Mouse (Mus musculus) liver, adult 10 weeks (tissue): Measurements from ENCODE around the gene Mmp11. TPM values are rescaled to one million over a fixed set of nuclear protein-coding genes. Genes with fewer than 3 reads are reported as not detected.

Experiments
- polyA plus RNA-seq: library from polyadenylated mRNA; stranded (reverse); fragments of 350-450 nt; fragmentation: Illumina TruSeq; extraction: RNeasy Lipid Tissue Mini Kit (QIAGEN cat#74804); gene quantifications from one replicate; pipeline ENCODE4 v1.2.3, GENCODE M21; 2014; ENCODE audit warnings: low read depth, low replicate concordance

Mmp11 gene
- not detected for polyA plus RNA-seq

GRCm38 (mm10) chr10:75935680-75936541 lies at the start of gene Mmp11:
Gene Mmp11, minus strand, starts transcription at chr10:75936496.

GRCm38 (mm10) chr10:75954381-75954811 lies 18.1 kb upstream of the Mmp11 start, which contains the start of gene Gm5134:
Gene Gm5134, plus strand, starts transcription at chr10:75954514.

GRCm38 (mm10) chr10:75942736-75943477 lies 6.6 kb upstream of the Mmp11 start, which contains the start of gene Vpreb3:
Gene Vpreb3, plus strand, starts transcription at chr10:75943057.

GRCm38 (mm10) chr10:75940520-75940919 lies 4.2 kb upstream of the Mmp11 start, which contains the start of gene Gm867:
Gene Gm867, minus strand, starts transcription at chr10:75940672.

GRCm38 (mm10) chr10:75932891-75933290 lies 3.4 kb downstream of the Mmp11 start, which contains the start of gene Chchd10:
Gene Chchd10, plus strand, starts transcription at chr10:75933130.

GRCm38 (mm10) chr10:75921026-75921725 lies 15.1 kb downstream of the Mmp11 start, which contains the start of gene Smarcb1:
Gene Smarcb1, minus strand, starts transcription at chr10:75921617.

GRCm38 (mm10) chr10:75893089-75893750 lies 43.1 kb downstream of the Mmp11 start, which contains the start of gene Derl3:
Gene Derl3, plus strand, starts transcription at chr10:75893413.

Other genes with a start within 250 kb of the Mmp11 start
- 1.2 TPM for gene Cabin1, start 172.2 kb downstream of the Mmp11 start, polyA plus RNA-seq
- gene Ddt, start 163.1 kb downstream of the Mmp11 start, polyA plus RNA-seq: 63.7 TPM
- gene Gm20441, start 155.5 kb downstream of the Mmp11 start, polyA plus RNA-seq: not detected
- gene Gstt3, start 155.1 kb downstream of the Mmp11 start, polyA plus RNA-seq: 132 TPM
- gene Gstt1, start 137.9 kb downstream of the Mmp11 start, polyA plus RNA-seq: 89.7 TPM
- not detected for gene Gstt4, start 114.0 kb downstream of the Mmp11 start, polyA plus RNA-seq
- gene Gstt2, start 99.1 kb downstream of the Mmp11 start, polyA plus RNA-seq: 26.0 TPM
- gene Mif, start 76.3 kb downstream of the Mmp11 start, polyA plus RNA-seq: 1.6 TPM
- not detected for gene Derl3, start 43.1 kb downstream of the Mmp11 start, polyA plus RNA-seq
- 4.8 TPM for gene Smarcb1, start 14.9 kb downstream of the Mmp11 start, polyA plus RNA-seq
- 79.2 TPM for gene Chchd10, start 3.4 kb downstream of the Mmp11 start, polyA plus RNA-seq
- gene Gm867, start 4.2 kb upstream of the Mmp11 start, polyA plus RNA-seq: not detected
- gene Vpreb3, start 6.6 kb upstream of the Mmp11 start, polyA plus RNA-seq: not detected
- not detected for gene Gm5134, start 18.0 kb upstream of the Mmp11 start, polyA plus RNA-seq
- 4.6 TPM for gene Zfp280b, start 96.2 kb upstream of the Mmp11 start, polyA plus RNA-seq
- gene Slc5a4b, start 174.5 kb upstream of the Mmp11 start, polyA plus RNA-seq: not detected
- not detected for gene Slc5a4a, start 211.0 kb upstream of the Mmp11 start, polyA plus RNA-seq